Mouse (Mus musculus) limb, embryonic 14.5 days (tissue): ENCODE data around the gene Kcnk1. TPM values are rescaled to one million over a fixed set of nuclear protein-coding genes. Genes with fewer than 3 reads are reported as not detected.

Experiments
- ATAC-seq: fragments of 200-750 bp; cut with Nextera tagmentation; 2 replicates; pipeline ENCODE4 v1.8.0; 2017; ENCODE audit warnings: low read depth, moderate number of reproducible peaks, moderate TSS enrichment; ENCODE audit not compliant: low FRiP score
- DNase-seq: peaks from one replicate; pipeline ENCODE4 v3.0.0-alpha.2; 2015; ENCODE audit warnings: low spot score
- H3K27ac ChIP-seq: fragments of 300-500 bp; sonication (generic); replicated peaks from 2 replicates; pipeline ENCODE4 v1.5.1; 2014; ENCODE audit warnings: low read depth, mild to moderate bottlenecking, low read length, moderate library complexity, mixed read lengths
- H3K27me3 ChIP-seq: fragments of 300-500 bp; sonication (generic); 2 replicates; pipeline ENCODE4 v1.6.1; 2014; ENCODE audit warnings: low read length, mixed read lengths; ENCODE audit not compliant: control insufficient read depth, insufficient read depth
- H3K36me3 ChIP-seq: fragments of 300-500 bp; sonication (generic); 2 replicates; pipeline ENCODE4 v1.6.1; 2014; ENCODE audit warnings: mild to moderate bottlenecking, low read length, moderate library complexity, mixed read lengths; ENCODE audit not compliant: control insufficient read depth, insufficient read depth
- H3K4me1 ChIP-seq: fragments of 300-500 bp; sonication (generic); 2 replicates; pipeline ENCODE4 v1.6.1; 2014; ENCODE audit warnings: antibody characterized with exemption, low read length, mixed read lengths; ENCODE audit not compliant: control insufficient read depth, insufficient read depth
- H3K4me2 ChIP-seq: fragments of 300-500 bp; sonication (generic); replicated peaks from 2 replicates; pipeline ENCODE4 v1.6.1; 2014; ENCODE audit warnings: low read depth, mild to moderate bottlenecking, low read length, moderate library complexity; ENCODE audit not compliant: severe bottlenecking
- H3K4me3 ChIP-seq: fragments of 300-500 bp; sonication (generic); replicated peaks from 2 replicates; pipeline ENCODE4 v1.5.1; 2014; ENCODE audit warnings: low read length
- H3K9ac ChIP-seq: fragments of 300-500 bp; sonication (generic); 2 replicates; pipeline ENCODE4 v1.6.1; 2014; ENCODE audit warnings: mild to moderate bottlenecking, low read depth, low read length, moderate library complexity; ENCODE audit not compliant: severe bottlenecking
- H3K9me3 ChIP-seq: fragments of 300-500 bp; sonication (generic); 2 replicates; pipeline ENCODE4 v1.6.1; 2016; ENCODE audit warnings: low read length; ENCODE audit not compliant: control insufficient read depth
- POLR2A ChIP-seq: fragments of 200-500 bp; IDR thresholded peaks from 2 replicates; pipeline ENCODE4 v1.8.0; 2012; ENCODE audit warnings: inconsistent platforms, mild to moderate bottlenecking, moderate library complexity, borderline replicate concordance; ENCODE audit not compliant: insufficient read depth, insufficient read length; ENCODE audit errors: extremely low read depth
- whole genome bisulfite sequencing: fragments of 180-500 bp; shearing (Covaris S2); extraction: QIAGEN DNeasy Blood & Tissue Kit; methylation state at CpG from one replicate; pipeline ENCODE4 v1.1.7; 2014; 5-methylcytosine and 5-hydroxymethylcytosine counted together
- polyA plus RNA-seq, 2 experiments: library from polyadenylated mRNA; depleted of rRNA in 1 of 2; stranded (reverse) in 1 of 2; unstranded in 1 of 2; fragments of >200 nt; fragmentation: Nextera tagmentation in 1 of 2; extraction: Ambion mirVana in 1 of 2; gene quantifications; 2 replicates each; pipeline versions ENCODE4 v1.2.1 to v1.2.3; 2012 to 2014

Kcnk1 gene
- 16.1 and 19.7 TPM in 2 replicates for polyA plus RNA-seq (2012; rRNA removed)
- polyA plus RNA-seq (2014; fragmentation: Nextera tagmentation; extraction: Ambion mirVana), result 27.3 and 27.6 TPM in 2 replicates

DNA sequence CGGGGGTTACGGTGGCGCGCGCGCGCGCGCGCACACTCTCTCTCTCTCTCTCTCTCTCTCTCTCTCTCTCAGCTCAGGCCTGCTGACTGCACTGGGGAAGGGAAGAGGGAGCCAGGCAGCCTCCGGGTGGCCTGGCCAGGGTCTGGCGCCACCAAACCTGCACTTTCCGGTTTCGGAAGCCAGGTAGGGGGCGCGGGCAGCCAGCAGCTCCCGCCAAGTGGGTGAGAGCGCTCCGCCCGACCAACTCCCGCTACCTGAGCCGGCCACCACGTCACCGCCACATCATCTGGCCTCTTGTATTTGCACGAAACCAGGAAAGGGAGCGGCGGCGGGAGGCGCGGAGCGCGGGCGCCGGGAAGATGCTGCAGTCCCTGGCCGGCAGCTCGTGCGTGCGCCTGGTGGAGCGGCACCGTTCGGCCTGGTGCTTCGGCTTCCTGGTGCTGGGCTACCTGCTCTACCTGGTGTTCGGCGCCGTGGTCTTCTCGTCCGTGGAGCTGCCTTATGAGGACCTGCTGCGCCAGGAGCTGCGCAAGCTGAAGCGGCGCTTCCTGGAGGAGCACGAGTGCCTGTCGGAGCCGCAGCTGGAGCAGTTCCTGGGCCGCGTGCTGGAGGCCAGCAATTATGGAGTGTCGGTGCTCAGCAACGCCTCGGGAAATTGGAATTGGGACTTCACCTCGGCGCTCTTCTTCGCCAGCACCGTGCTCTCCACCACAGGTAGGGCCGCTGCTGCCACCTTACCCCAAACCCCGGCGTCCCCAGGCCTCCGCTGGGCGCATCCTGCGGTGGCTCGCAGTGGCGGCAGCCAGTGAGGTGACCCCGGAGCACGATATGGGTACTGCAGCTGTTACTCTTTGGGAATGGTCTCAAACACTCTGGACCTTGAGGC lies at the start of gene Kcnk1:
Gene Kcnk1, plus strand, starts transcription at position 70 of the 886 bp plus-strand sequence.
- Histone ChIP-seq H3K27me3 (no peaks in the 10 kb centered on the region), H3K4me3 (peak within 1 kb of the TSS; percentile 56), H3K9ac (peak within 1 kb of the TSS; percentile 62), H3K36me3 (no peaks in the 10 kb centered on the region), H3K9me3 (no peaks in the 10 kb centered on the region), H3K4me1 (peaks cover 11% of the 10 kb centered on the region; the same call in 1 of the 2 replicates), H3K4me2 (peak within 1 kb of the TSS; percentile 84), H3K27ac (peak within 1 kb of the TSS; percentile 38; the same call in 1 of the 2 replicates)
- peak; percentile 48 for DNase-seq
- TF ChIP-seq POLR2A, result 0 out of 2 replicates have a peak, but pooled peaks have one; percentile 53
- peak; percentile 75 for ATAC-seq
- under 1% methylated on average over 59 of the region's 73 CpGs for WGBS

DNA sequence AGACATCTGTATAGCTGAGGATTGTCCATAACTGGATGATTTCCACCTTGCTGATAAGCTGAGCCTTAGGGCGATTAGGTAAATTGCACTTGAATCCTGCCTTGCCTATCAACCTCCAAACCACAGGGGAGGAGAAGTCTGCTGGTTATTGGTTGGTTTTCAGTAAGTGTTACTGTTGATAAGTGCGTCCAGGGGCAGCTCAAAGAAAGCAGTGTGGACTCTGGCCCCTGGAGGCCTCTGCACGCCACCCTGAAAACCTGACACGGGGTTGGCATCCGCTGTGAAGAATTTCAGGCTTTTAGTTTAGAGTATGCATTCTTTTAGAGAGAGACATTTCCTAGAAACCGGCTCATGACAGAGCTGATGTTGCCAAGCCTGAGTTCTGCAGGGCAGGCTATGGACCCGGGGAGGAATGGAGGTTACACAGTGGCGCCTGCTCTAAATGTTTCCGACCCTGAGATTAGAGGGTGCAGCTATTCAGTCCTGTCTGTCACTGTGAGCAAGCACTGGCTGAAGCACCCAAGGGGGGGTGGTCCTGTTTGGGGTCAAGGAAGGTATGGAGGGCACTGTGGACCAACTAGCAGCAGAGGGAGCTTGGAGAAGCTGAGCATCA lies 46.2 kb upstream of the Kcnk1 start:
- DNase-seq, result no peak
- ATAC-seq, result no peak
- 83% methylated on average over 9 of the region's 9 CpGs for WGBS
- no peak overlapping the region for H3K4me2 ChIP-seq
- H3K27me3 ChIP-seq, result no peaks in the 10 kb centered on the region
- no peak for TF ChIP-seq POLR2A
- no peaks in the 10 kb centered on the region for H3K9me3 ChIP-seq
- H3K4me1 ChIP-seq, result no peaks in the 10 kb centered on the region
- H3K4me3 ChIP-seq, result no peak overlapping the region
- H3K9ac ChIP-seq, result no peak overlapping the region
- H3K27ac ChIP-seq, result no peak overlapping the region
- no peaks in the 10 kb centered on the region for H3K36me3 ChIP-seq

DNA sequence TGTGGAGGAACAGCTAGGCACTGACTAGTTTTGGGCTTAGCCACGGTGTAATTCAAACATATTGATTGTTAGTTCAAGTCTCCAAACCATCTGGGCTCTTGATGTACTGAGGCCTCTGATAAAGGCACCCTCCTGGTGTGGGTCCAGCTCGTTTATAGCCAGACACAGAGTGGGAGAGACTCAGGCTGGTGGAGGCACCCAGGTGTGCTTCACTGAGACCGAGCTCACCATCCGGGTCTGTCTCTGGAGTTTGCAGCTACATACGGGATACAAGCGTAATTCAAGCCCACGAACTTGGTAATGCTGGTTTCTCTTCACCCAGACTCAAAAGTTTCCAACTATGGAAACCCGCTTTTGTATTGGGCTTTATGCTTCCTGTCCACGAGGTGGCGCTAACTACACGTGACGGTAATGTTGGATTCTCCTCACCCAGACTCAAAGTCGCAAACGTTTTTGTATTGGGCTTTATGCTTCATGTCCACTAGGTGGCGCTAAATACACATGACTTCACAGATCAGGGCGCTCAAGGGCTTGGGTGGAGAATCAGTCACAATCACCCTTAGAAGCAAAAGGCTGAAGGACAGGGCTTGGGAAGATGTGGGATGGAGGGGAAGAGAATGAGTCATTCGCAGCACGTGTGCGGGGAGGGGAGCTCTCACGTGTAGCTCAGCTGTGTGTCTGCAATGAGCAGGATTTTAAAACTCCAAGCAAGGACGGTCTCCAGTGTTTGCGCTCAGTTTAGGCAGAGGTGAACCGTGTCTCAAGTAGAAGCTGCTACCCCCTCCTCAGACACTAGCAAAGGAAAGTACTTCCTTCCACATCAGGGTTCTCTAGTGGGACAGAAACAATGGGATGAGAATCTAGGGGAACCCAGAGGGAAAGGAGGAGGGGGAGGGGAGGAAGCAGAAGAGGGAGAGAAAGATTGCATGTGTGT lies 44.7 kb upstream of the Kcnk1 start:
- Histone ChIP-seq H3K27ac (no peak overlapping the region), H3K36me3 (no peaks in the 10 kb centered on the region), H3K4me2 (no peak overlapping the region), H3K9ac (no peak overlapping the region), H3K9me3 (no peaks in the 10 kb centered on the region), H3K4me1 (no peaks in the 10 kb centered on the region), H3K4me3 (no peak overlapping the region), H3K27me3 (no peaks in the 10 kb centered on the region)
- DNase-seq, result peak; percentile 91
- no peak for TF ChIP-seq POLR2A
- peak; percentile 91 for ATAC-seq
- WGBS, result 20% methylated on average over 23 of the region's 23 CpGs

DNA sequence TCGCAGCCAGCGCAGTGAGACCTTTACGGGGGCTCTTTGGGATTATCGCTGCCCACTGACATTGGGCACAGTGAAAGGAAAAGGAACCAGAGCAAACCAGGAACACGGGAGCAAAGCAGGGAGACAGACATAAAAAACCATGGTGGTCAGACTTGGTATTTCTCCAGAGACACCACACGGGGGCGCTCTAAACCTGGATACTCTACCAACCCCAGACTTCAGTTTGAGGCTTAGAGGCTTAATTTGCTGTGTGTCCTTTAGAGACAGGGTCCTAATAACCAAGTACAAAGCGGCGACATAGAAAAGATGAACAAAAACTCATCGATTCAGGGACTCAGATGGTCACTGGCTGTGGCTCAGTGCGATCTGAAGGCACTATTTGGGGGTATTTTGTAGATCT lies 39.3 kb upstream of the Kcnk1 start:
- H3K27ac ChIP-seq, result no peak overlapping the region
- DNase-seq (peak; percentile 81), ATAC-seq (no peak)
- no peak overlapping the region for H3K9ac ChIP-seq
- H3K9me3 ChIP-seq, result peaks cover 3% of the 10 kb centered on the region; the same call in 1 of the 2 replicates
- 20% methylated on average over 11 of the region's 11 CpGs for WGBS
- peaks cover 15% of the 10 kb centered on the region for H3K4me1 ChIP-seq
- H3K4me2 ChIP-seq, result no peak overlapping the region
- H3K4me3 ChIP-seq, result no peak overlapping the region
- no peak for TF ChIP-seq POLR2A
- H3K36me3 ChIP-seq, result no peaks in the 10 kb centered on the region
- H3K27me3 ChIP-seq, result no peaks in the 10 kb centered on the region
